Mouse (Mus musculus) adrenal gland, adult (tissue): ENCODE data around the gene Patj.
A peak's percentile ranks its signal among the peaks of the same experiment; 100 is the strongest.

Experiments used
- DNase-seq, 2 experiments: peaks; one replicate each; pipeline ENCODE4 v3.0.0; 2022 to 2023; ENCODE audit warnings: low spot score in 1 of 2; ENCODE audit not compliant: inconsistent age in 2 of 2

Patj gene

GRCm38 (mm10) chr4:98508471-98509271, 113.1 kb downstream of the Patj start:
- peak in 1 of 2 experiments; percentile 60 for DNase-seq

- DNase-seq, result peak in 1 of 2 experiments; percentile 35
Observed at GRCm38 (mm10) chr4:98509939-98510338, 114.4 kb downstream of the Patj start.

GRCm38 (mm10) chr4:98511296-98511695, 115.7 kb downstream of the Patj start:
- peak; percentile 20 to 74 for DNase-seq

GRCm38 (mm10) chr4:98511964-98512743, 116.6 kb downstream of the Patj start:
- no peak for DNase-seq

- DNase-seq, result no peak
Observed at GRCm38 (mm10) chr4:98520492-98520891, 124.9 kb downstream of the Patj start.

GRCm38 (mm10) chr4:98524525-98524924, 128.9 kb downstream of the Patj start:
- DNase-seq, result no peak

- no peak for DNase-seq
Observed at GRCm38 (mm10) chr4:98535446-98535845, 139.9 kb downstream of the Patj start.

GRCm38 (mm10) chr4:98541591-98541990, 146.0 kb downstream of the Patj start:
- DNase-seq, result no peak

- DNase-seq, result no peak
Observed at GRCm38 (mm10) chr4:98543001-98543400, 147.4 kb downstream of the Patj start.

GRCm38 (mm10) chr4:98545376-98545775, 149.8 kb downstream of the Patj start:
- DNase-seq, result peak in 1 of 2 experiments; percentile 44

- no peak for DNase-seq
Observed at GRCm38 (mm10) chr4:98546456-98547176, 151.0 kb downstream of the Patj start.

GRCm38 (mm10) chr4:98549491-98549890, 153.9 kb downstream of the Patj start:
- DNase-seq, result no peak

GRCm38 (mm10) chr4:98550116-98550515, 154.5 kb downstream of the Patj start:
- no peak for DNase-seq

- DNase-seq, result no peak
Observed at GRCm38 (mm10) chr4:98555666-98556065, 160.1 kb downstream of the Patj start.

- DNase-seq, result no peak
Observed at GRCm38 (mm10) chr4:98556449-98556848, 160.9 kb downstream of the Patj start.

GRCm38 (mm10) chr4:98557192-98557591, 161.6 kb downstream of the Patj start:
- DNase-seq, result no peak

GRCm38 (mm10) chr4:98560196-98560830, 164.7 kb downstream of the Patj start:
- no peak for DNase-seq

- no peak for DNase-seq
Observed at GRCm38 (mm10) chr4:98563082-98563481, 167.5 kb downstream of the Patj start.

GRCm38 (mm10) chr4:98563506-98564195, 168.1 kb downstream of the Patj start:
- peak in 1 of 2 experiments; percentile 20 for DNase-seq

- DNase-seq, result no peak
Observed at GRCm38 (mm10) chr4:98564196-98564865, 168.7 kb downstream of the Patj start.
